Mouse (Mus musculus) erythroblast, embryonic 14.5 days (primary cell): ENCODE measurements around the gene Dync1i2. TPM values are rescaled to one million over a fixed set of nuclear protein-coding genes. Genes with fewer than 3 reads are reported as not detected.

ENCODE experiments used
- H3K27me3 ChIP-seq: 2 replicates; pipeline ENCODE4 v1.6.1; 2012; ENCODE audit warnings: inconsistent platforms; ENCODE audit not compliant: control insufficient read depth
- H3K36me3 ChIP-seq: 2 replicates; pipeline ENCODE4 v1.6.1; 2012; ENCODE audit warnings: mild to moderate bottlenecking, inconsistent platforms; ENCODE audit not compliant: control insufficient read depth
- H3K4me1 ChIP-seq: 2 replicates; pipeline ENCODE4 v1.6.1; 2012; ENCODE audit warnings: inconsistent platforms; ENCODE audit not compliant: control insufficient read depth
- H3K4me3 ChIP-seq: replicated peaks from 2 replicates; pipeline ENCODE3; 2012; ENCODE audit warnings: moderate library complexity, mild to moderate bottlenecking, inconsistent platforms
- H3K9me3 ChIP-seq: 2 replicates; pipeline ENCODE4 v1.6.1; 2012; ENCODE audit warnings: low read length, inconsistent platforms, mixed read lengths; ENCODE audit not compliant: control insufficient read depth
- GATA1 ChIP-seq: IDR thresholded peaks from 2 replicates; pipeline ENCODE4 v1.6.1; 2012; ENCODE audit warnings: low read length, inconsistent platforms, mixed read lengths
- TAL1 ChIP-seq: IDR thresholded peaks from 3 replicates; pipeline ENCODE4 v1.6.1; 2012; ENCODE audit warnings: low read length, inconsistent platforms, mixed read lengths
- polyA plus RNA-seq: library from polyadenylated mRNA; stranded (reverse); fragments of >175 nt; gene quantifications from 2 replicates; pipeline ENCODE4 v1.2.3, GENCODE M21; 2012

Dync1i2 gene
- polyA plus RNA-seq, 1 experiment: 1.3 TPM

GRCm38 (mm10) chr2:71198907-71199306 lies 12.6 kb upstream of the Dync1i2 start:
- no peak for TF ChIP-seq TAL1
- no peak for TF ChIP-seq GATA1
- 0 out of 2 replicates have a peak, but pooled peaks cover 3% of the 10 kb centered on the region for H3K9me3 ChIP-seq
- H3K36me3 ChIP-seq: no peaks in the 10 kb centered on the region
- no peaks in the 10 kb centered on the region; the same call in 1 of the 2 replicates for H3K27me3 ChIP-seq
- peaks cover 7% of the 10 kb centered on the region for H3K4me1 ChIP-seq
- no peak overlapping the region for H3K4me3 ChIP-seq

DNA sequence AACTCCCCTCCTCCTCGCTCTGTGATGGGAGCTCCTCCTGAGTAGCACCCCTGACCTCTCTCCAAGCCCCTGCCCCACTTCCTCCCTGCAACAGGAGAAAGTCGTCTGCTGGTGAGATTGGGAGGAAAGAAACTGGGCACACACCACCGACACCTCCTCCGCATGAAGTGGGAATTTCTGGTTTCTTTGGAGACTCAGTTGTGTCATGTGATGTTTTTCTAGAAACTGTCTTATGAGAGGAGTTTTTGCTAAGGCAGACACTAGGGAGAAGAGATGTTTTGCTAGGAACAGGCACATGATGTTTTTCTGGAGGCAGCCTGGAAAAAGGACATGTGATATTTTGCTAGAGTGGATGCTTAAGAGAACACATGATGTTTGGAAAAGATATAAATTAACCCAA lies 11.0 kb upstream of the Dync1i2 start:
- no peak for TF ChIP-seq GATA1
- TF ChIP-seq TAL1: no peak
- Histone ChIP-seq H3K4me1 (peaks cover 9% of the 10 kb centered on the region), H3K36me3 (no peaks in the 10 kb centered on the region), H3K4me3 (no peak overlapping the region), H3K27me3 (no peaks in the 10 kb centered on the region; the same call in 1 of the 2 replicates), H3K9me3 (0 out of 2 replicates have a peak, but pooled peaks cover 3% of the 10 kb centered on the region)

- H3K36me3 ChIP-seq: no peaks in the 10 kb centered on the region
- no peak overlapping the region for H3K4me3 ChIP-seq
- H3K9me3 ChIP-seq: 0 out of 2 replicates have a peak, but pooled peaks cover 3% of the 10 kb centered on the region
- peaks cover 1% of the 10 kb centered on the region for H3K27me3 ChIP-seq
- TF ChIP-seq TAL1 (no peak), GATA1 (no peak)
- H3K4me1 ChIP-seq: peaks cover 9% of the 10 kb centered on the region
Observed at GRCm38 (mm10) chr2:71201886-71202285, 9.6 kb upstream of the Dync1i2 start.

- H3K4me1 ChIP-seq: peaks cover 11% of the 10 kb centered on the region
- TF ChIP-seq TAL1 (no peak), GATA1 (no peak)
- no peaks in the 10 kb centered on the region for H3K36me3 ChIP-seq
- 0 out of 2 replicates have a peak, but pooled peaks cover 3% of the 10 kb centered on the region for H3K9me3 ChIP-seq
- H3K4me3 ChIP-seq: peak overlapping the region; percentile 63
- peaks cover 6% of the 10 kb centered on the region for H3K27me3 ChIP-seq
Observed at GRCm38 (mm10) chr2:71203819-71204432, 7.6 kb upstream of the Dync1i2 start.

DNA sequence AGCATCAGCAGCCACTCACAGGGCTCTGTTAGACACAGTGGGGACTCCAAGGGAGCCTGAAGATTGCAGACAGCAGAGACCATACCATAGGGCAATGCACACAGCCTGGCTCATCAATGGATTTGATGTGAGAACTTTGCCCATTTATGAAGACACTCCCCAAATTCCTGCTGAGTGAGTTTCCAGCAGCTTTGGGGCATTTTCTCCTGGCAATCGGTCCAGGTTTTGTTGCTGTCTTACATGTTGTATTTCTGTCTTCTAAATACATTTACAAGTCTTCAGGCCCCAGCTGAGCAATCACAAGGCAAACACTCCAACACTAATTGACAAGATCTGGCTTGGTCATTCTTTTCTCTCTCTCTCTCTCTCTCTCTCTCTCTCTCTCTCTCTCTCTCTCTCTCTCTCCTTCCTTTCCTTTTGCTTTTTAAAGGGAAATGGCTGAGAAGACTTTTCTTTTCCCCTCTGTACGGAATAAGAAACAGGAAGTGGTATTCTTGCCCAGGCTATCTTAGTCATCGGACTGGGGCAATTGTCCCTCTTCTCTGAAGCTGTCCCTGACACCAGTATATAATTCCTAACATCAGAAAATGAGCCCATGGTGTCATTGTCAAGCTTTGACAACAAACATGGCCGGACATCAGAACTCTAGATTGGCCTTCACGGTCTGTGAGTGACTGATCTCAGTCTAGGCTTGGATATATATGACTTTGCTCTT lies 2.3 kb upstream of the Dync1i2 start:
- Histone ChIP-seq H3K36me3 (peaks cover 6% of the 10 kb centered on the region), H3K4me1 (peaks cover 17% of the 10 kb centered on the region), H3K27me3 (peaks cover 6% of the 10 kb centered on the region), H3K9me3 (no peaks in the 10 kb centered on the region), H3K4me3 (no peak overlapping the region)
- TF ChIP-seq GATA1 (no peak), TAL1 (no peak)

GRCm38 (mm10) chr2:71211096-71211495 lies 410 bp upstream of the Dync1i2 start:
- Histone ChIP-seq H3K9me3 (no peaks in the 10 kb centered on the region), H3K36me3 (peaks cover 23% of the 10 kb centered on the region)
- no peak for TF ChIP-seq GATA1
- no peak for TF ChIP-seq TAL1

DNA sequence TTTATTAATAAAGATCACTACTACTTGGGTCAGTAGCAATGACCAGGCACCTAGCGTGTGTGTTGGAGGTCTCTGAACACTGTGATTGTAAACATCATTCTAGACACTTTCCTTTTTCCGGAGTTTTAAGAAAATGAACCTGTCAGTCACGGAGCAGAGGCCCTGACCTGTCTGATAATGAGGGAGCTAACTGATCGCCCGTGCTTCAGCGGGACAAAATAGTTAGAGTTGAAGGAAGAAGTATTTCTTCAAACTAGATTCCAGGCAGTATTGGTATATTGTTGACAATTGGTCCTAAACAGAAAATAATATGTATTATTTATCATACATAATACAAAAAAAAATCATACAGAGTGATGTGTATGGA lies 837 bp downstream of the Dync1i2 start:
- Histone ChIP-seq H3K9me3 (no peaks in the 10 kb centered on the region), H3K4me3 (peak overlapping the region; percentile 98), H3K4me1 (peaks cover 17% of the 10 kb centered on the region), H3K36me3 (peaks cover 30% of the 10 kb centered on the region), H3K27me3 (no peaks in the 10 kb centered on the region)
- TF ChIP-seq GATA1 (peak; percentile 34; the same call in 1 of the 2 replicates), TAL1 (no peak)

More at GRCm38 (mm10) chr2:71211096-71211495, 410 bp upstream of the Dync1i2 start:
- Histone ChIP-seq H3K27me3 (peaks cover 6% of the 10 kb centered on the region), H3K4me3 (peak overlapping the region; percentile 98), H3K4me1 (peaks cover 17% of the 10 kb centered on the region)

- H3K27me3 ChIP-seq: no peaks in the 10 kb centered on the region
- no peak for TF ChIP-seq GATA1
- H3K4me3 ChIP-seq: no peak overlapping the region
- peaks cover 75% of the 10 kb centered on the region for H3K36me3 ChIP-seq
- peaks cover 2% of the 10 kb centered on the region; the same call in 1 of the 2 replicates for H3K4me1 ChIP-seq
- H3K9me3 ChIP-seq: no peaks in the 10 kb centered on the region
Observed at GRCm38 (mm10) chr2:71221020-71221419, 9.5 kb downstream of the Dync1i2 start.

DNA sequence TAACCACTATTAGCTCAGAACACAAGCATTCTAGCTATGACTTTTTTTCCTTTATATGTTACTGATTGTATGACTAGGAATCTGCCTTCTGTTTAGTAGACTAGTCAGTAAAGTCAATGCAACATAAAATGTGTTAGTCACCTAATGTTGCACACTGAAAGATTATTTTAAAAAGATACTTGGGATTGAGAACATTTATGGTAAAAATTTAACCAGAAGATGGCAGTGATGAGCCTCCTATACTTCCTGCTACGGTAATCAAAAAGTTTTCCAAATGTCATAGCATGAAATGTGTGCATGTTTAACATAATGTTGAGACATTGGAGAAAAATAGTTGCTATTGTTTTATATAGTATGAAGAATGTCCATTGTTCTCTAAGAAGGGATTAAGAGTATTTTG lies 15.9 kb downstream of the Dync1i2 start:
- Histone ChIP-seq H3K9me3 (no peaks in the 10 kb centered on the region), H3K4me1 (peaks cover 2% of the 10 kb centered on the region; the same call in 1 of the 2 replicates), H3K27me3 (no peaks in the 10 kb centered on the region), H3K36me3 (peaks cover 48% of the 10 kb centered on the region), H3K4me3 (no peak overlapping the region)
- no peak for TF ChIP-seq TAL1
- no peak for TF ChIP-seq GATA1
